Mouse (Mus musculus): ENCODE measurements around the gene AC131692.1. TPM values are rescaled to one million over a fixed set of nuclear protein-coding genes. Genes with fewer than 3 reads are reported as not detected.

Gene AC131692.1
- total RNA-seq, 2 experiments from 2014 or later = not detected

GRCm38 (mm10) chr19:6140374-6140677 lies 46.1 kb downstream of the AC131692.1 start:
- peak overlapping the region; percentile 69 for H3K4me3 ChIP-seq
- no peak for DNase-seq (ENCODE audit: extremely low spot score in 1 of 2, low spot score in 2 of 2)
- no peak for TF ChIP-seq CTCF (IDR thresholded peaks at IDR 0.05)
- intact Hi-C loops (cut with DNase I) = loop anchor here (5.0 kb wide), 1 partner anchor 192 kb away; the partner anchor contains the start of gene Men1
- H3K27ac ChIP-seq = peak overlapping the region; percentile 99

GRCm38 (mm10) chr19:6140678-6141393 lies 46.6 kb downstream of the AC131692.1 start, which contains the start of gene Batf2:
Gene Batf2 (plus strand): TSS chr19:6140983.
- peak; percentile 88 to 91 for DNase-seq (ENCODE audit: extremely low spot score in 1 of 2, low spot score in 2 of 2)
- TF ChIP-seq CTCF (IDR thresholded peaks at IDR 0.05) = peak; percentile 69
- Histone ChIP-seq H3K27ac (peak within 1 kb of the TSS; percentile 99), H3K4me3 (peak within 1 kb of the TSS; percentile 69)
- intact Hi-C loops (cut with DNase I) = loop anchor here (1.0 to 5.0 kb wide), 2 partner anchors 94 to 191 kb away; partner anchors contain the start of genes Men1 and Ppp2r5b

- peak within 1 kb of the TSS; percentile 99 for H3K27ac ChIP-seq
- intact Hi-C loops (cut with DNase I) = loop anchor here (1.0 to 5.0 kb wide), 2 partner anchors 94 to 191 kb away; partner anchors contain the start of genes Men1 and Ppp2r5b
- peak within 1 kb of the TSS; percentile 69 for H3K4me3 ChIP-seq
- peak; percentile 39 for TF ChIP-seq CTCF (IDR thresholded peaks at IDR 0.05)
- peak; percentile 72 to 81 for DNase-seq (ENCODE audit: extremely low spot score in 1 of 2, low spot score in 2 of 2)
Observed at GRCm38 (mm10) chr19:6141394-6141749, 47.2 kb downstream of the AC131692.1 start, which contains the start of gene Arl2. Gene Arl2 (minus strand): TSS chr19:6141548.

GRCm38 (mm10) chr19:6144842-6145241 lies 50.6 kb downstream of the AC131692.1 start:
- intact Hi-C loops (cut with DNase I) = loop anchor here (5.0 kb wide), 1 partner anchor 187 kb away; the partner anchor contains the start of gene Men1

More at GRCm38 (mm10) chr19:6144842-6145241, 50.6 kb downstream of the AC131692.1 start:
- no peak for TF ChIP-seq CTCF (IDR thresholded peaks at IDR 0.05)
- H3K4me3 ChIP-seq = no peak overlapping the region
- DNase-seq (ENCODE audit: extremely low spot score in 1 of 2, low spot score in 2 of 2) = no peak
- no peak overlapping the region for H3K27ac ChIP-seq

Small RNA genes lying within 50 kb of the gene (microRNA-seq; reads per million reads assigned to microRNA genes)
- gene Mir6988 = 2.2 to 2.7 reads per million in 2 experiments

Other genes starting within 250 kb of the AC131692.1 start
- 10 to 100 TPM; 10.1 to 13.4 TPM for gene Frmd8, start 219.1 kb upstream of the AC131692.1 start, total RNA-seq (2021)
- 1 to 10 TPM; 2.5 to 2.7 TPM for gene Slc25a45, start 216.6 kb upstream of the AC131692.1 start, total RNA-seq (2021)
- 1 to 10 TPM; 4.3 to 4.7 TPM for gene Tigd3, start 200.3 kb upstream of the AC131692.1 start, total RNA-seq (2021)
- 100 to 1,000 TPM in 1 of 2 experiments, 10 to 100 TPM in 1; 94.8 to 100 TPM for gene Dpf2, start 181.4 kb upstream of the AC131692.1 start, total RNA-seq (2021)
- 1 to 10 TPM; 4.7 to 4.9 TPM for gene Cdc42ep2, start 169.6 kb upstream of the AC131692.1 start, total RNA-seq (2021)
- 1 to 10 TPM; 5.0 to 6.4 TPM for gene Pola2, start 130.2 kb upstream of the AC131692.1 start, total RNA-seq (2021)
- gene Slc22a20, start 108.3 kb upstream of the AC131692.1 start, total RNA-seq (2021) = not detected
- 10 to 100 TPM; 20.8 to 23.1 TPM for gene Capn1, start 78.5 kb upstream of the AC131692.1 start, total RNA-seq (2021)
- 10 to 100 TPM; 45.7 to 45.8 TPM for gene Syvn1, start 47.8 kb upstream of the AC131692.1 start, total RNA-seq (2021)
- gene Mrpl49, start 36.6 kb upstream of the AC131692.1 start, total RNA-seq (2021) = 10 to 100 TPM; 40.9 to 41.3 TPM
- 100 to 1,000 TPM; 663 to 678 TPM for gene Fau, start 36.6 kb upstream of the AC131692.1 start, total RNA-seq (2021)
- gene Znhit2, start 33.2 kb upstream of the AC131692.1 start, total RNA-seq (2021) = 10 to 100 TPM; 33.9 to 39.1 TPM
- gene Tm7sf2, start 26.0 kb upstream of the AC131692.1 start, total RNA-seq (2021) = 10 to 100 TPM; 26.9 to 30.4 TPM
- gene Vps51, start 17.2 kb upstream of the AC131692.1 start, total RNA-seq (2021) = 100 to 1,000 TPM in 1 of 2 experiments, 10 to 100 TPM in 1; 85.3 to 101 TPM
- gene Tmem262, start 14.4 kb upstream of the AC131692.1 start, total RNA-seq (2021) = not detected
- gene Gm28374, start 12.2 kb upstream of the AC131692.1 start, total RNA-seq (2021) = under 1 TPM in 1 of 2 experiments, not detected in 1; 0.54 TPM
- 10 to 100 TPM; 41.8 to 45.8 TPM for gene Zfpl1, start 9.5 kb upstream of the AC131692.1 start, total RNA-seq (2021)
- not detected for gene Cdca5, start 9.4 kb upstream of the AC131692.1 start, total RNA-seq (2021)
- gene Naaladl1, start 11.4 kb downstream of the AC131692.1 start, total RNA-seq (2021) = not detected
- 10 to 100 TPM; 19.3 to 22.4 TPM for gene Sac3d1, start 24.2 kb downstream of the AC131692.1 start, total RNA-seq (2021)
- 10 to 100 TPM; 41.9 to 43.1 TPM for gene Snx15, start 33.9 kb downstream of the AC131692.1 start, total RNA-seq (2021)
- gene Batf2, start 46.6 kb downstream of the AC131692.1 start, total RNA-seq (2021) = under 1 TPM; 0.26 to 0.84 TPM
- gene Arl2, start 47.1 kb downstream of the AC131692.1 start, total RNA-seq (2021) = 10 to 100 TPM; 74.2 to 82.3 TPM
- gene Majin, start 90.0 kb downstream of the AC131692.1 start, total RNA-seq (2021) = not detected
- not detected for gene Gpha2, start 132.0 kb downstream of the AC131692.1 start, total RNA-seq (2021)
- gene Ppp2r5b, start 141.5 kb downstream of the AC131692.1 start, total RNA-seq (2021) = 100 to 1,000 TPM; 149 to 158 TPM
- 10 to 100 TPM; 37.4 to 40.1 TPM for gene Atg2a, start 147.2 kb downstream of the AC131692.1 start, total RNA-seq (2021)
- gene Ehd1, start 182.3 kb downstream of the AC131692.1 start, total RNA-seq (2021) = 10 to 100 TPM; 36.4 to 43.5 TPM
- 1 to 10 TPM; 3.4 to 4.1 TPM for gene Cdc42bpg, start 212.0 kb downstream of the AC131692.1 start, total RNA-seq (2021)
- 10 to 100 TPM; 64.7 to 72.5 TPM for gene Men1, start 240.6 kb downstream of the AC131692.1 start, total RNA-seq (2021)
- 100 to 1,000 TPM in 1 of 2 experiments, 10 to 100 TPM in 1; 94.9 to 108 TPM for gene Map4k2, start 246.7 kb downstream of the AC131692.1 start, total RNA-seq (2021)